Mouse (Mus musculus) neural tube, embryonic 13.5 days (tissue): ENCODE measurements around the gene Ccdc9. TPM values are rescaled to one million over a fixed set of nuclear protein-coding genes. Genes with fewer than 3 reads are reported as not detected.
"Not testable (repeated sequence)": the region's sequence is repeated elsewhere in the genome, so short reads cannot be mapped to it uniquely, and the experiment has no call there.

Experiments used
- ATAC-seq: fragments of 200-750 bp; cut with Nextera tagmentation; 2 replicates; pipeline ENCODE4 v1.8.0; 2017; ENCODE audit warnings: low read depth, mild to moderate bottlenecking, moderate TSS enrichment, moderate library complexity
- H3K27ac ChIP-seq: fragments of 300-500 bp; sonication (generic); replicated peaks from 2 replicates; pipeline ENCODE4 v1.5.1; 2015; ENCODE audit warnings: moderate library complexity, mild to moderate bottlenecking, inconsistent platforms
- H3K27me3 ChIP-seq: fragments of 300-500 bp; sonication (generic); 2 replicates; pipeline ENCODE4 v1.6.1; 2015; ENCODE audit warnings: mild to moderate bottlenecking, inconsistent platforms
- H3K36me3 ChIP-seq: fragments of 300-500 bp; sonication (generic); 2 replicates; pipeline ENCODE4 v1.6.1; 2015; ENCODE audit warnings: mild to moderate bottlenecking, inconsistent platforms
- H3K4me1 ChIP-seq: fragments of 300-500 bp; sonication (generic); replicated peaks from 2 replicates; pipeline ENCODE4 v1.6.1; 2015; ENCODE audit warnings: inconsistent platforms
- H3K4me2 ChIP-seq: fragments of 300-500 bp; sonication (generic); 2 replicates; pipeline ENCODE4 v1.6.1; 2015; ENCODE audit warnings: inconsistent platforms, mild to moderate bottlenecking, moderate library complexity
- H3K4me3 ChIP-seq: fragments of 300-500 bp; sonication (generic); 2 replicates; pipeline ENCODE4 v1.5.1; 2015; ENCODE audit warnings: mild to moderate bottlenecking, inconsistent platforms
- H3K9ac ChIP-seq: fragments of 300-500 bp; sonication (generic); 2 replicates; pipeline ENCODE4 v1.6.1; 2015; ENCODE audit warnings: moderate library complexity, mild to moderate bottlenecking, inconsistent platforms
- H3K9me3 ChIP-seq: fragments of 300-500 bp; sonication (generic); 2 replicates; pipeline ENCODE4 v1.6.1; 2016; ENCODE audit warnings: inconsistent platforms
- WGBS: fragments of 180-500 bp; shearing (Covaris S2); methylation state at CpG from one replicate; pipeline ENCODE4 v1.1.7; 2015; 5-methylcytosine and 5-hydroxymethylcytosine counted together
- polyA plus RNA-seq: library from polyadenylated mRNA; unstranded; fragments of >200 nt; fragmentation: Nextera tagmentation; extraction: Ambion mirVana; gene quantifications from 2 replicates; pipeline ENCODE4 v1.2.1, GENCODE M21; 2015

The Ccdc9 gene
- polyA plus RNA-seq, 1 experiment from 2014 or later, result 31.2 TPM

GRCm38 (mm10) chr7:16261097-16261496 is 25.5 kb downstream of the Ccdc9 start:
- no peak for ATAC-seq
- H3K36me3 ChIP-seq, result no peaks in the 10 kb centered on the region
- WGBS, result 64% methylated on average over 1 of the region's 1 CpGs
- H3K4me2 ChIP-seq, result no peak overlapping the region
- no peak overlapping the region for H3K27ac ChIP-seq
- H3K27me3 ChIP-seq, result no peaks in the 10 kb centered on the region
- no peak overlapping the region for H3K4me3 ChIP-seq
- no peaks in the 10 kb centered on the region for H3K4me1 ChIP-seq
- H3K9ac ChIP-seq, result no peak overlapping the region
- peaks cover 8% of the 10 kb centered on the region for H3K9me3 ChIP-seq

GRCm38 (mm10) chr7:16259110-16259590 is 27.4 kb downstream of the Ccdc9 start, which contains the start of gene C5ar1:
TSS of gene C5ar1 (minus strand) at chr7:16259540.
- Histone ChIP-seq H3K27me3 (no peaks in the 10 kb centered on the region), H3K27ac (no peak within 1 kb of the TSS)
- WGBS, result 90% methylated on average over 5 of the region's 5 CpGs

GRCm38 (mm10) chr7:16257830-16258229 is 28.8 kb downstream of the Ccdc9 start:
- Histone ChIP-seq H3K9ac (no peak overlapping the region), H3K9me3 (no peaks in the 10 kb centered on the region), H3K4me3 (no peak overlapping the region), H3K4me2 (no peak overlapping the region), H3K27ac (no peak overlapping the region), H3K27me3 (no peaks in the 10 kb centered on the region), H3K4me1 (no peaks in the 10 kb centered on the region), H3K36me3 (no peaks in the 10 kb centered on the region)
- ATAC-seq, result no peak
- WGBS, result 92% methylated on average over 11 of the region's 11 CpGs

More at GRCm38 (mm10) chr7:16259110-16259590, 27.4 kb downstream of the Ccdc9 start, which contains the start of gene C5ar1:
- ATAC-seq, result no peak
- no peak within 1 kb of the TSS for H3K4me3 ChIP-seq
- H3K36me3 ChIP-seq, result no peaks in the 10 kb centered on the region
- no peak within 1 kb of the TSS for H3K4me2 ChIP-seq
- no peak within 1 kb of the TSS for H3K9ac ChIP-seq
- H3K4me1 ChIP-seq, result no peaks in the 10 kb centered on the region
- H3K9me3 ChIP-seq, result no peaks in the 10 kb centered on the region

- H3K9me3 ChIP-seq, H3K4me2 ChIP-seq, H3K4me1 ChIP-seq, H3K27ac ChIP-seq, H3K9ac ChIP-seq, H3K27me3 ChIP-seq, H3K4me3 ChIP-seq, ATAC-seq, H3K36me3 ChIP-seq: not testable (repeated sequence)
- 85% methylated on average over 4 of the region's 4 CpGs for WGBS
Observed at GRCm38 (mm10) chr7:16255963-16256362, 30.6 kb downstream of the Ccdc9 start.

GRCm38 (mm10) chr7:16254195-16254594 is 32.4 kb downstream of the Ccdc9 start:
- Histone ChIP-seq H3K27ac (no peak overlapping the region), H3K36me3 (no peaks in the 10 kb centered on the region), H3K4me3 (no peak overlapping the region), H3K27me3 (no peaks in the 10 kb centered on the region), H3K9ac (no peak overlapping the region), H3K4me1 (no peaks in the 10 kb centered on the region), H3K4me2 (no peak overlapping the region), H3K9me3 (no peaks in the 10 kb centered on the region)
- 60% methylated on average over 4 of the region's 4 CpGs for WGBS
- ATAC-seq, result no peak

GRCm38 (mm10) chr7:16250687-16251086 is 35.9 kb downstream of the Ccdc9 start:
- no peaks in the 10 kb centered on the region for H3K9me3 ChIP-seq
- no peak overlapping the region for H3K9ac ChIP-seq
- no peaks in the 10 kb centered on the region for H3K27me3 ChIP-seq
- WGBS, result 89% methylated on average over 5 of the region's 5 CpGs
- no peak overlapping the region for H3K27ac ChIP-seq
- H3K4me2 ChIP-seq, result no peak overlapping the region
- ATAC-seq, result no peak
- H3K36me3 ChIP-seq, result no peaks in the 10 kb centered on the region
- no peak overlapping the region for H3K4me3 ChIP-seq
- no peaks in the 10 kb centered on the region for H3K4me1 ChIP-seq

GRCm38 (mm10) chr7:16245958-16246357 is 40.6 kb downstream of the Ccdc9 start:
- WGBS, result 45% methylated on average over 2 of the region's 4 CpGs
- Histone ChIP-seq H3K36me3 (no peaks in the 10 kb centered on the region), H3K4me1 (no peaks in the 10 kb centered on the region), H3K4me3 (no peak overlapping the region), H3K9me3 (no peaks in the 10 kb centered on the region), H3K27ac (no peak overlapping the region), H3K4me2 (no peak overlapping the region), H3K27me3 (no peaks in the 10 kb centered on the region), H3K9ac (no peak overlapping the region)
- no peak for ATAC-seq

GRCm38 (mm10) chr7:16244067-16244466 is 42.5 kb downstream of the Ccdc9 start, which contains the start of gene C5ar2:
TSS of gene C5ar2 (minus strand) at chr7:16244154.
- Histone ChIP-seq H3K4me2 (no peak within 1 kb of the TSS), H3K27me3 (no peaks in the 10 kb centered on the region), H3K36me3 (no peaks in the 10 kb centered on the region), H3K4me1 (no peaks in the 10 kb centered on the region), H3K9me3 (no peaks in the 10 kb centered on the region), H3K4me3 (no peak within 1 kb of the TSS), H3K9ac (no peak within 1 kb of the TSS), H3K27ac (no peak within 1 kb of the TSS)
- no peak for ATAC-seq
- 87% methylated on average over 5 of the region's 5 CpGs for WGBS

- Histone ChIP-seq H3K9ac (no peak overlapping the region), H3K4me3 (no peak overlapping the region), H3K4me2 (no peak overlapping the region), H3K27me3 (no peaks in the 10 kb centered on the region), H3K27ac (no peak overlapping the region), H3K9me3 (no peaks in the 10 kb centered on the region), H3K4me1 (no peaks in the 10 kb centered on the region), H3K36me3 (no peaks in the 10 kb centered on the region)
- 91% methylated on average over 6 of the region's 6 CpGs for WGBS
- no peak for ATAC-seq
Observed at GRCm38 (mm10) chr7:16242198-16242597, 44.4 kb downstream of the Ccdc9 start.

- no peaks in the 10 kb centered on the region for H3K27me3 ChIP-seq
- H3K4me2 ChIP-seq, result no peak overlapping the region
- H3K9me3 ChIP-seq, result no peaks in the 10 kb centered on the region
- H3K4me3 ChIP-seq, result no peak overlapping the region
- ATAC-seq, result no peak
- 60% methylated on average over 11 of the region's 11 CpGs for WGBS
- no peaks in the 10 kb centered on the region for H3K36me3 ChIP-seq
- no peak overlapping the region for H3K9ac ChIP-seq
- no peaks in the 10 kb centered on the region for H3K4me1 ChIP-seq
- no peak overlapping the region for H3K27ac ChIP-seq
Observed at GRCm38 (mm10) chr7:16241787-16242186, 44.8 kb downstream of the Ccdc9 start.

- ATAC-seq, result no peak
- Histone ChIP-seq H3K27ac (no peak overlapping the region), H3K4me3 (no peak overlapping the region), H3K36me3 (no peaks in the 10 kb centered on the region), H3K9ac (no peak overlapping the region), H3K27me3 (no peaks in the 10 kb centered on the region), H3K9me3 (no peaks in the 10 kb centered on the region), H3K4me2 (no peak overlapping the region), H3K4me1 (no peaks in the 10 kb centered on the region)
- 94% methylated on average over 1 of the region's 1 CpGs for WGBS
Observed at GRCm38 (mm10) chr7:16240978-16241303, 45.7 kb downstream of the Ccdc9 start.

- no peak overlapping the region for H3K4me3 ChIP-seq
- 85% methylated on average over 7 of the region's 7 CpGs for WGBS
- no peak for ATAC-seq
- H3K9me3 ChIP-seq, result no peaks in the 10 kb centered on the region
- H3K4me1 ChIP-seq, result no peaks in the 10 kb centered on the region
- H3K27me3 ChIP-seq, result no peaks in the 10 kb centered on the region
- no peak overlapping the region for H3K9ac ChIP-seq
- H3K4me2 ChIP-seq, result no peak overlapping the region
- H3K36me3 ChIP-seq, result no peaks in the 10 kb centered on the region
- no peak overlapping the region for H3K27ac ChIP-seq
Observed at GRCm38 (mm10) chr7:16240281-16240977, 46.2 kb downstream of the Ccdc9 start.

- H3K36me3 ChIP-seq, result no peaks in the 10 kb centered on the region
- no peaks in the 10 kb centered on the region for H3K9me3 ChIP-seq
- H3K27ac ChIP-seq, result no peak overlapping the region
- WGBS, result 53% methylated on average over 9 of the region's 9 CpGs
- ATAC-seq, result no peak
- no peaks in the 10 kb centered on the region for H3K27me3 ChIP-seq
- H3K9ac ChIP-seq, result no peak overlapping the region
- H3K4me1 ChIP-seq, result no peaks in the 10 kb centered on the region
- no peak overlapping the region for H3K4me3 ChIP-seq
- no peak overlapping the region for H3K4me2 ChIP-seq
Observed at GRCm38 (mm10) chr7:16239554-16239997, 47.0 kb downstream of the Ccdc9 start.
